Mouse (Mus musculus) heart, postnatal 0 days (tissue): Measurements from ENCODE around the gene Dcpp3.

ENCODE experiments used
- CTCF ChIP-seq: IDR thresholded peaks from 2 replicates; pipeline ENCODE4 v1.5.1; 2016; ENCODE audit warnings: antibody characterized with exemption, control low read depth, low read depth
- EP300 ChIP-seq: IDR thresholded peaks from 2 replicates; pipeline ENCODE4 v1.6.1; 2016; ENCODE audit warnings: antibody characterized with exemption, low read depth

GRCm38 (mm10) chr17:23877166-23877565, 40.1 kb upstream of the Dcpp3 start:
- TF ChIP-seq CTCF, result no peak
- TF ChIP-seq EP300, result no peak
